Mouse (Mus musculus) heart, postnatal 0 days (tissue): ENCODE data around the gene Eml3. TPM values are rescaled to one million over a fixed set of nuclear protein-coding genes. Genes with fewer than 3 reads are reported as not detected.

Experiments
- ATAC-seq: fragments of 200-750 bp; cut with Nextera tagmentation; 2 replicates; pipeline ENCODE4 v1.8.0; 2017; ENCODE audit warnings: low read depth, moderate number of reproducible peaks, moderate library complexity; ENCODE audit not compliant: insufficient read depth
- DNase-seq: peaks from one replicate; pipeline ENCODE4 v3.0.0-alpha.2; 2016; ENCODE audit warnings: low spot score
- H3K27ac ChIP-seq: fragments of 300-500 bp; sonication (generic); 2 replicates; pipeline ENCODE4 v1.5.1; 2014; ENCODE audit warnings: low read depth, mild to moderate bottlenecking
- H3K27me3 ChIP-seq: fragments of 300-500 bp; sonication (generic); 2 replicates; pipeline ENCODE4 v1.6.1; 2014; ENCODE audit warnings: low read length, mixed read lengths; ENCODE audit not compliant: control insufficient read depth, insufficient read depth
- H3K36me3 ChIP-seq: fragments of 300-500 bp; sonication (generic); replicated peaks from 2 replicates; pipeline ENCODE4 v1.6.1; 2014; ENCODE audit warnings: low read length, mixed read lengths; ENCODE audit not compliant: control insufficient read depth, insufficient read depth
- H3K4me1 ChIP-seq: fragments of 300-500 bp; sonication (generic); 2 replicates; pipeline ENCODE4 v1.6.1; 2014; ENCODE audit warnings: antibody characterized with exemption; ENCODE audit not compliant: control insufficient read depth, insufficient read depth
- H3K4me2 ChIP-seq: fragments of 300-500 bp; sonication (generic); 2 replicates; pipeline ENCODE4 v1.6.1; 2014; ENCODE audit warnings: low read depth, mild to moderate bottlenecking, low read length, moderate library complexity
- H3K4me3 ChIP-seq: fragments of 300-500 bp; sonication (generic); 2 replicates; pipeline ENCODE4 v1.5.1; 2014; ENCODE audit warnings: low read depth, low read length
- H3K9ac ChIP-seq: fragments of 300-500 bp; sonication (generic); replicated peaks from 2 replicates; pipeline ENCODE4 v1.6.1; 2014; ENCODE audit warnings: low read depth, low read length, mixed read lengths
- H3K9me3 ChIP-seq: fragments of 300-500 bp; sonication (generic); replicated peaks from 2 replicates; pipeline ENCODE4 v1.6.1; 2016; ENCODE audit warnings: low read length; ENCODE audit not compliant: control insufficient read depth
- CTCF ChIP-seq: IDR thresholded peaks from 2 replicates; pipeline ENCODE4 v1.5.1; 2016; ENCODE audit warnings: antibody characterized with exemption, control low read depth, low read depth
- EP300 ChIP-seq: IDR thresholded peaks from 2 replicates; pipeline ENCODE4 v1.6.1; 2016; ENCODE audit warnings: antibody characterized with exemption, low read depth
- WGBS: fragments of 180-500 bp; shearing (Covaris S2); extraction: QIAGEN DNeasy Blood & Tissue Kit; methylation state at CpG from one replicate; pipeline ENCODE4 v1.1.7; 2014; 5-methylcytosine and 5-hydroxymethylcytosine counted together
- polyA plus RNA-seq: library from polyadenylated mRNA; unstranded; fragments of >200 nt; fragmentation: Nextera tagmentation; extraction: Ambion mirVana; gene quantifications from 2 replicates; pipeline ENCODE4 v1.2.1, GENCODE M21; 2015
- total RNA-seq: library from RNA; depleted of rRNA; stranded (reverse); fragments of >200 nt; gene quantifications from 2 replicates; pipeline ENCODE4 v1.2.3, GENCODE M21; 2014; ENCODE audit warnings: low replicate concordance

Gene Eml3
- total and polyA plus RNA-seq, 2 experiments from 2014 or later = 9.6 to 21.0 TPM

DNA sequence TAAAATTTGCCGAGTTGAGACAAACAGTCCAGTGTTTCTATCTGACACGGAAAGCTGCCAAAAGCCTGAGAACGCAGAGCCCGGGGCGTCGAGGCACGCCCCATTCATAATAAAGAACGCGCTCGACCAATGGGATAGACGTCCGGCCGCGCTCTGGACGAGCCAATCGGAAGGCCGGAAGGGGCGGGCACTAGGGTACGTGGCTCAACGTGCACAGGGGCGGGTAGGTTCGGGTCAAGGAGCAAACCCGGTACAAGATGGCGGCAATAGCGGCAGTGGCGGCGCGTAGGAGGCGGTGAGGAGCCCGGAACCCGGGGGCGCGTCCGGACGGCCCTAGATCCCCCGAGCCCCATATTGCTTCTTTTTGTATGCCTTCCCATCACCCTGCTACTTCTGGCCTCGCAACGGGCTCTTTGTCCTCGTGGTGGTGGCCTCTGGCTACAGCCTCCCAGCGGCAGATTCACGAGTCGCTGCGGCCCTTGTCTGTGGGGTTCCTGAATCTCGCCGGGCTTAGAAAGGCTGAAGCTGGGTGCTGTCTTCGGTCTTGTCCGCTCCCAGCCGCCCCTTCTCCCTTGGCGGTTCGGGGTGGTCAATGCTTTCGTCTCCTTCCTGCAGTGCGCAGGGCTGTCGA, 31.4 kb upstream of the Eml3 start, which contains the start of gene Ganab:
Gene Ganab (plus strand): TSS at position 207 of the 631 bp plus-strand sequence.
- peak within 1 kb of the TSS; percentile 89 for H3K4me3 ChIP-seq

DNA sequence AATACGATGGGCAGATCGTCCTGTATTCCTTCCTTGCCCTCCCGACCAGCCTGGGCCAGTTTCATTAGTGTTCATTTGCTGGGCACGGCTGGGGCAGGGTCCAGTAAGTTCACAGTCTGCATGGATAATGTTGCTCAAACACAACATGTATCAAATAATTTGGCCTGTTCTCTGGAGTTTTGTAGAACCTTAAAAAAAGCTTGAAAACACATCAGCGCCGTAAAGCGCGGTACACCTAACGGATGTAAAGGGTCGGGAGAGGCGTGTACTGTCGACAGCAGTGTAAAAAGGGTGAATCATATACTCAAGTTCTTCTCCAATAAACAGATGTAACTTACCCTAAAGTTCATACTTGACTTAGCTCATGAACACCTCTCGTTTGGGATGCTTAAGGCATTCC, 30.8 kb upstream of the Eml3 start:
- no peaks in the 10 kb centered on the region for H3K9me3 ChIP-seq
- H3K4me1 ChIP-seq = peaks cover 16% of the 10 kb centered on the region
- peak overlapping the region; percentile 89 for H3K4me3 ChIP-seq
- 6% methylated on average over 13 of the region's 13 CpGs for WGBS
- peaks cover 27% of the 10 kb centered on the region for H3K36me3 ChIP-seq
- no peaks in the 10 kb centered on the region for H3K27me3 ChIP-seq
- peak overlapping the region; percentile 82 for H3K4me2 ChIP-seq
- peak overlapping the region; percentile 93 for H3K9ac ChIP-seq
- no peak for DNase-seq
- peak overlapping the region; percentile 91 for H3K27ac ChIP-seq
- no peak for ATAC-seq
- TF ChIP-seq EP300 = no peak
- TF ChIP-seq CTCF = no peak

More for the DNA sequence above, 31.4 kb upstream of the Eml3 start, which contains the start of gene Ganab:
- H3K4me2 ChIP-seq = peak within 1 kb of the TSS; percentile 82
- peaks cover 21% of the 10 kb centered on the region for H3K36me3 ChIP-seq
- no peaks in the 10 kb centered on the region for H3K9me3 ChIP-seq
- no peaks in the 10 kb centered on the region for H3K27me3 ChIP-seq
- TF ChIP-seq EP300 (no peak), CTCF (0 out of 2 replicates have a peak, but pooled peaks have one; percentile 10)
- peak within 1 kb of the TSS; percentile 93 for H3K9ac ChIP-seq
- ATAC-seq (peak; percentile 99), DNase-seq (peak; percentile 97)
- under 1% methylated on average over 53 of the region's 53 CpGs for WGBS
- H3K4me1 ChIP-seq = peaks cover 16% of the 10 kb centered on the region
- H3K27ac ChIP-seq = peak within 1 kb of the TSS; percentile 91

DNA sequence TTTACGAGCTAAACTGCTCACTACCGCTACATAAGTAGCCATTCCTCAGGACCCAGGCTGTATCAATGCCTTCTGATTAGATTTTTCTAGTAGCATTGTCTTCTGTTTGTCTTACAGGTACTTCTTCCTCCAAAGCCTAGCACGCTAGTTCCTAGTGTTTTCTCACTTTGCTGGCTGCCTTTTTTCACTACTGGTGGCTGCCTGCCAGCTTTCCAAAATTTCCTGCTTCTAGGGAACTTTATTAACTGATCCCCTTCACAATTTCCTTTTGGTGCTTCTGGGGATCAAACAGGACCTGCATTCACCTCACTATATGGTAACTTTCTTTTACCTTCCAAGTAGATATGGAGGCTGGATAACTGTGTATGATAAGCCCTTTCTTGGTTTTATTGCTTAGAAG, 30.3 kb upstream of the Eml3 start:
- H3K4me1 ChIP-seq = peaks cover 16% of the 10 kb centered on the region
- H3K4me3 ChIP-seq = peak overlapping the region; percentile 89
- 32% methylated on average over 3 of the region's 3 CpGs for WGBS
- H3K27ac ChIP-seq = no peak overlapping the region
- H3K27me3 ChIP-seq = no peaks in the 10 kb centered on the region
- peaks cover 31% of the 10 kb centered on the region for H3K36me3 ChIP-seq
- H3K9ac ChIP-seq = peak overlapping the region; percentile 93
- peak overlapping the region; percentile 82 for H3K4me2 ChIP-seq
- ATAC-seq = no peak
- no peaks in the 10 kb centered on the region for H3K9me3 ChIP-seq
- TF ChIP-seq EP300 (no peak), CTCF (no peak)
- DNase-seq = no peak

DNA sequence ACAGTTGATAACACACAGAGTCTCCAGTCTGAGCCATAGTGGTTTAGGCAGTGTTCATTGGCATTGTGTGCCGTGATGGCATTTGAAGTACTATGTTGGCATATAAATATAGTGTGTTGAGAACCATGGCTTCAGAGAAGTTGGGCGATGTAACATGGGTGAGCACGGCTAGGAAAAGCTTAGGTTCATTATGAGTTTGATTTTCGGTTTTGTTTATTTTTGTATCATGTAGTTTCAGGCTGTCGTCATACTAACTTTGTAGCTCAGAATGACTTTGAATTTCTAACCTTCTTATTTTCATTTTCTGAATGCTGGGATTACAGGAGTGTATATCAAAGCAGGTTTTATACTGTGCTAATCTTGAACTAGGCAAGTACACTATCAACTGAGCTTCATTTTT, 25.9 kb upstream of the Eml3 start:
- H3K4me2 ChIP-seq = no peak overlapping the region
- H3K4me1 ChIP-seq = peaks cover 11% of the 10 kb centered on the region
- WGBS = 91% methylated on average over 5 of the region's 5 CpGs
- no peaks in the 10 kb centered on the region for H3K27me3 ChIP-seq
- H3K9ac ChIP-seq = no peak overlapping the region
- H3K9me3 ChIP-seq = no peaks in the 10 kb centered on the region
- H3K4me3 ChIP-seq = no peak overlapping the region
- TF ChIP-seq EP300 (no peak), CTCF (no peak)
- ATAC-seq = no peak
- no peak for DNase-seq
- no peak overlapping the region for H3K27ac ChIP-seq
- H3K36me3 ChIP-seq = peaks cover 62% of the 10 kb centered on the region

DNA sequence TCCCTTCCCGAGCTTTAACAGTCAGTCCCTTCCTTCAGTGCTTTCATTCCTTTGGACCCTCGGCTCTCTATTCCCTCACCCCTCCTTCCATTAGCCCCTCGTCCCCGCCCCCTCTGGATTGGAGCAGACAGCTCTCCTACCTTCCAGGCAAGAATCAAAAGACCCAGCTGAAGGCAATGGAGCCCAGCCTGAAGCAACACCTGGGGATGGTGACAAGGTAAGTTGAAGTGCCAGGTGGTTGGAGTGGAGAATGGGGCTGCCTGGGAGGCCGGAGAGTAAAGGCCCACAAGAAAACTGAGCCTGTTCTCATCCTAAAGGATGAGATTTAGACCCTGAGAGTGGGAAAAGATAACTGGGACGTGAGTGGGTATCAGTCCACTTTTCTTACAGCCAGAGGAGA, 20.8 kb upstream of the Eml3 start:
- WGBS = 92% methylated on average over 6 of the region's 6 CpGs
- no peak for TF ChIP-seq EP300
- TF ChIP-seq CTCF = no peak
- DNase-seq = no peak

DNA sequence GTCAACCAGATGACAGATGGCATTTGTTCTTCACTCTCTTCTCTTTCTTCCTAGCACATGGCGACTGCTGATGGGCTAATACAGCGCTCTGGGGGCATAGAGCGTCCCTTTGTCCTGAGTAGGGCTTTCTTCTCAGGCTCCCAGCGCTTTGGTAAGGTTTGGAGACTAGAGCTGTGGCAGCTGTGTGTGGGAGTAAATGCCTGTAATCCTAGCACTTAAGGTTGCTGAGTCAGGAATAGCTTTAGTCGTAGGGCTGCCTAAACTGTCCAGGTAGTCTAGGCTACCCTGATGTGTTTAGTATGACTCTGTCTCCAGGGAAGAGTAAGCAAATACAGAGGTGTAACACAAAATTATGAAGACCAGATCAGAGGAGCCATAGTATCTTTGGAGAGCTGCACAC, 17.5 kb upstream of the Eml3 start:
- Histone ChIP-seq H3K9ac (no peak overlapping the region), H3K36me3 (peaks cover 100% of the 10 kb centered on the region), H3K4me3 (no peak overlapping the region), H3K27me3 (no peaks in the 10 kb centered on the region), H3K4me1 (no peaks in the 10 kb centered on the region), H3K4me2 (no peak overlapping the region), H3K27ac (no peak overlapping the region), H3K9me3 (no peaks in the 10 kb centered on the region)
- TF ChIP-seq CTCF (no peak), EP300 (no peak)
- WGBS = 89% methylated on average over 5 of the region's 5 CpGs
- DNase-seq = no peak
- ATAC-seq = no peak

More for the DNA sequence above, 20.8 kb upstream of the Eml3 start:
- Histone ChIP-seq H3K4me3 (no peak overlapping the region), H3K4me1 (no peaks in the 10 kb centered on the region), H3K9me3 (no peaks in the 10 kb centered on the region), H3K27ac (no peak overlapping the region), H3K9ac (no peak overlapping the region), H3K36me3 (peaks cover 98% of the 10 kb centered on the region), H3K27me3 (no peaks in the 10 kb centered on the region), H3K4me2 (no peak overlapping the region)
- ATAC-seq = no peak
